Mouse (Mus musculus): ENCODE measurements at regions not wholly inside any gene's neighbourhood (a gene's known extent, or its start where the extent isn't known, plus 50 kb on each side); places are given as distances from the start of the nearest gene placed in this dataset.

DNA sequence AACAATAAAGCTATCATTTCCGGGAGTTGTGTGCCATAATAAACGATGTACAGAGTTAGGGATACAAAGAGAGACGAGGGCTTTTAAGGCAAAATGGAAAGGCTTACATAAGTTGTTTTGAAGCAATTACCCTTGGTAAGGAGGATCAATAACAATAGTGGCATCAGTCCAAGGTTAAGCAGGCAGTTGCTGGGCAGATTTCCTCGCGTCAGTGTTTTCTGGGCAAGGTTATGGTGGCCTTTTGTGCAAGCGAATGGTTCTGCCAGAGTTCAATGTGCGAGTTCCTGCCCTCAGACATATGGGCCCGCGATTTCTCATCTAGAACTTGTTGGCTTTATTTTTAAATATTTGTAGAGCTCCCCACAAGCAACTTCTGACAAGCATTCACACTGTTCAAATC lies 597.7 kb downstream of the Gm19410 start:
- no peak for DNase-seq

DNA sequence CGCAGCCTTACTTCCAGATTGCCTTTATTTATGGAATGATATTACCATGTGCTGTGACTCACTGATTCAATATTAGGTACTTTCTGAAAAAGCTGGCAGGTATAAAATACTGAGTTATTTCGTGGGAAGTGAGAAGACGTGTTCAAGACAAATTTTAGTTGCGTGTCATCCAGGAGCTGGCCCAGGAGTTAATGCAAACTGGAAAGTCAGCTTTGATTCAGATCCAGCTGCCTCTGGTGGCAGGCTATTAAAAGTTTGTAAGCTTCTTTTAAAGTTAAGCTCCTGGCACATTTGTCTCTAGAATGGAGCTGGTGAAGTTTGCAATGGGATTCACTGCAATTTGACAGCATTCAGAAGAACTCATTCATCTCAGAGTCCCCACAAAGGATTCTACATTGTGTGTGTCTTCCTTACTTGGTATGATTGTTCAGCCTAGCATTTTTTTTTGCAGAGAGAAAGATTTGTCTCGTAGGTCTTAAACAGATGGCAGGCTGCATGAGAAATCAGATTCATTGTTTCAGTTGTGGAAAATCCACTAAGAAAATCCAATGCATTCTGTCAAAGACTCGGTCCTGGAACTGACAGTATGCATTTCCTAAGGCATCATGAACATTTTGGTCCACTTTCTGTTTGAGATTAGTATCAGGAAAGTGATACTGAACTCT lies 599.1 kb downstream of the Gm19410 start:
- no peak for DNase-seq

DNA sequence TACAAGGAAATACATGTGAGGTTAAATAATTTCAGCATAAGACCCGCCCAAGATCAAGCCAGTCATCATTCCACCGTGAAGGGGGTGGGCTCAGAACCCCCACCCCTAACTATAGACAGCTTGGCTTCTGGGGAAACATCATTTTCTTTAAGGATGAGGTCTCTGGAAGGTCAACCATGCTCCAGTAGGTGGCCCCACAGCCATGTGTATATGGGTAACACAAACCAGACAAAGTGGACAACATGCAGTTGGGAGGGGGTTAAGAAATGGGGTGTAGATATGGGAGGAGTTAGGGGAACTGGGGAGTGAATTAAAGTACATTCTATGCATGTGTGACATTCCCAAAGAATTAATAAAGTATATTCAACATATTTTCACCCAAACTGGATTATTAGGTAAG lies 600.4 kb downstream of the Gm19410 start:
- DNase-seq: no peak

DNA sequence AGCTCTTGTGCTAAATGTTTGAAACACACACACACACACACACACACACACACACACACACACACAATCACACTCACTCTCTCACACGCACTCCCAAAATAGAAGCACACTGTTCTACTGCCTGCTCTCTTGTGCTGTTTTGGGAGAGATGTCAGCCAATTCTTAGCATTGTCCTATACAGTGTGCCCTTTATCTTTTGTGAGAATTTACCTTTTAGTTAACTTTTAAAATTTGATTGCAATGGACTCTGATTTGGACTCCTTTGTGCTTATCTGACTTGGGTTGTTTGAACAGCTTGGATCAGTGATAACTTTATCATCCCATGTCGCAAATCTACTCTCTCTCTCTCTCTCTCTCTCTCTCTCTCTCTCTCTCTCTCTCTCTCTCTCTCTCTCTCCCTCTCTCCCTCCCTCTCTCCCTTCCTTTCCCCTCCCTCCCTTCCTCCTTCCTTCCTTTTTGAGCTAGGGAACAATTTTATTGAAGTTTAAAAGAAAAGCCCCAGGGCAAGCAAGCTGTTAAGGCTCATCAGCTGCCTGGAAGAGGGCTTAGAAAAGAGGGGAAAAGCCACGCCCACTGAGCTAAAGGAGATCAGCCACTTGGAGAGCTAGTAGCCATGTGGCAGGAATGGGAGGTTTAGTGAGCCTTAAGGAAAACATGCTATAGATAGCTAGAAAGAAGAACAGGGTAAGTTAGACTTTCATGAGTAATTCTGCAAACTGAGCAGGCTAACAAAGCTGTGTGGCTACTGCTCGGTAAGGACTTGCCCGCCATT lies 611.2 kb downstream of the Gm19410 start:
- DNase-seq: no peak

DNA sequence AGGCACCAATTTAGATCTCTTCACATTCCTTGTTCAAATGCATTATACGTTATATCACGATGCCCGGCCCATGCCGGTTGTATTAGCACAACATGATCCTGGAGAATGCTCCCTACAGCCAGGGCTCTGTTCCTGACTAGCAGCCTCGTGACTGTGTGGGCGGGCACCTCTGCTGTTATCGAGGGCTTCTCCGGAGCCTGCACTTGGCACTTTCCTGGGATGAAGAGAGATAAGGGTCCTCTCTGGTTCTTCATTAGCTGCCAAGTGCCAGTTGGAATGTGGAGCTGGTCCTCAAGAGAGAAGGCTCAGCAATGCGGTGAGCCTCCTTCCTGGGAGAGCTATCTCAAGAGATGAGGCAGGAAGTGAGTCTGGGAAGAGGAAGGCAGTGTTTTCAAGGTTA lies 598.9 kb upstream of the AI429214 start:
- no peak for DNase-seq

DNA sequence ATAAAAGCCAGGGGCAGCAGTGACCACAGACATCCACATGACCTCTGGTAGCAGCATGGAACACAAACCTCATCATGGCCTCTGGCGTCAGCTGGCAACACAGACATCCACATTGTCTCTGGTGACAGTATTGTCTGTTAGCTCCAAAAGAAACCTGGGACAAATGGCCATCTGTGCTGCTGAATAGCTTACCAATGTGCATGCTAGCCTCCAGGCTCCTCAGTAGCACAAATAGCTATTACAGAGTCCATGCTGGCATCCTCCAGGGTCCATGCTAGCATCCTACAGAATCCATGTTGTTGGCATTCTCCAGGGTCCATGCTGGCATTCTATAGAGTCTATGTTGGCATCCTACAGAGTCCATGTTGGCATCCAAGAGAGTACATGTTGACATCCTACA lies 596.9 kb upstream of the AI429214 start:
- DNase-seq: no peak

DNA sequence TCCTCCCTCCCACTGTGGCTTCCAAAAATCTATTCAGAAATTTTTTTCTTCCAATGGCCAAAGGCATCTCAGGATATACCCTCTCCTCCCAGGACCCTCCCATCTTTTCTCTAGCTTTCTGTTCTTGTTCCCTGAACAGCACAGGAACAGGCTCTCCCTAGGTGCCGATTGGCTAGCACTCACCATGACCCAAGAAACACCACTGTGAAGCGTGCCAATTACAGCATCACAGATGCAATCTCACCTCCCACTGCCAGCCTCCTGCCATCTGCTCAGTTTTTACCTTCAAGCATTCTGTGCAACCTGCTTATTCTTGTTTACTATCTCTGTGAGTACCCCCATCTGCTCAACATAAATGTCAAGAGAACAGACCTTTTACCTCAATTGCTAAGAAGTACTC lies 586.7 kb upstream of the AI429214 start:
- no peak for DNase-seq

Data from gastrocnemius, postnatal 10 days (tissue).